In genomic region chr4:109156481-109157261, GRCm38 (mm10) we compare ENCODE assay signal across 9 mouse cellular contexts. TPM values are rescaled to one million over a fixed set of nuclear protein-coding genes. Genes with fewer than 3 reads are reported as not detected.
DNase-seq lines count a peak whose midpoint lies in the region; ATAC-seq lines count a peak whose summit lies in the region.
"Had no signal": no experiment of that assay in that cellular context is flagged by ENCODE, and none has a peak within 500 bp of the region (broad histone marks: within the 10 kb centered on the region; RNA-seq: fewer than 3 reads in every experiment).

No protein-coding gene starts in this region.

- no peak for ATAC-seq in limb, embryonic 12.5 days (ENCODE audit: insufficient number of reproducible peaks, insufficient read depth, low FRiP score, low TSS enrichment, low read depth)
- ATAC-seq in embryonic facial prominence, embryonic 12.5 days (ENCODE audit: insufficient number of reproducible peaks, insufficient read depth, low FRiP score, low TSS enrichment): 0 out of 2 replicates have a peak, but pooled peaks have one; percentile 54
- peak; percentile 35; the same call in 1 of the 2 replicates for ATAC-seq in heart, embryonic 15.5 days (replicated peaks; ENCODE audit: insufficient number of reproducible peaks, insufficient read depth, low FRiP score, low read depth)
- peak; percentile 75 for ATAC-seq in lung, embryonic 16.5 days (ENCODE audit: low read depth)

- peaks cover 9% of the 10 kb centered on the region for H3K4me1 ChIP-seq in limb, embryonic 12.5 days (replicated peaks)
- H3K4me1 ChIP-seq in limb, embryonic 10.5 days: peaks cover 6% of the 10 kb centered on the region
- peaks cover 12% of the 10 kb centered on the region for H3K4me1 ChIP-seq in embryonic facial prominence, embryonic 12.5 days
- H3K4me1 ChIP-seq in heart, embryonic 15.5 days (replicated peaks): peaks cover 15% of the 10 kb centered on the region
- H3K4me1 ChIP-seq in lung, embryonic 16.5 days (replicated peaks; ENCODE audit: control insufficient read depth, insufficient read depth, low read length): peaks cover 11% of the 10 kb centered on the region

- no peak overlapping the region for H3K4me3 ChIP-seq in limb, embryonic 12.5 days (replicated peaks)
- no peak overlapping the region for H3K4me3 ChIP-seq in limb, embryonic 10.5 days
- H3K4me3 ChIP-seq in embryonic facial prominence, embryonic 12.5 days: 0 out of 2 replicates have a peak overlapping the region, but pooled peaks have one; percentile 16
- peak overlapping the region; percentile 36 for H3K4me3 ChIP-seq in heart, embryonic 15.5 days
- peak overlapping the region; percentile 17; the same call in 1 of the 2 replicates for H3K4me3 ChIP-seq in lung, embryonic 16.5 days (ENCODE audit: low read length)

- no peaks in the 10 kb centered on the region for H3K9me3 ChIP-seq in limb, embryonic 12.5 days
- no peaks in the 10 kb centered on the region for H3K9me3 ChIP-seq in limb, embryonic 10.5 days (replicated peaks)
- no peaks in the 10 kb centered on the region for H3K9me3 ChIP-seq in embryonic facial prominence, embryonic 12.5 days
- no peaks in the 10 kb centered on the region for H3K9me3 ChIP-seq in heart, embryonic 15.5 days (replicated peaks)
- H3K9me3 ChIP-seq in lung, embryonic 16.5 days (ENCODE audit: control insufficient read depth, low read length): no peaks in the 10 kb centered on the region
- H3K9me3 ChIP-seq: G1E had no signal

- 40% methylated on average over 24 of the region's 24 CpGs for WGBS in limb, embryonic 12.5 days
- WGBS in limb, embryonic 10.5 days: 46% methylated on average over 24 of the region's 24 CpGs
- WGBS in embryonic facial prominence, embryonic 12.5 days: 31% methylated on average over 24 of the region's 24 CpGs
- WGBS in heart, embryonic 15.5 days: 29% methylated on average over 24 of the region's 24 CpGs
- 26% methylated on average over 24 of the region's 24 CpGs for WGBS in lung, embryonic 16.5 days

- H3K27ac ChIP-seq in limb, embryonic 12.5 days: no peak overlapping the region
- no peak overlapping the region for H3K27ac ChIP-seq in limb, embryonic 10.5 days
- H3K27ac ChIP-seq in embryonic facial prominence, embryonic 12.5 days: peak overlapping the region; percentile 5; the same call in 1 of the 2 replicates
- peak overlapping the region; percentile 54 for H3K27ac ChIP-seq in heart, embryonic 15.5 days
- no peak overlapping the region for H3K27ac ChIP-seq in lung, embryonic 16.5 days (ENCODE audit: low read length)

- H3K4me2 ChIP-seq in limb, embryonic 12.5 days: peak overlapping the region; percentile 40
- H3K4me2 ChIP-seq in embryonic facial prominence, embryonic 12.5 days (replicated peaks): peak overlapping the region; percentile 36
- H3K4me2 ChIP-seq in heart, embryonic 15.5 days: peak overlapping the region; percentile 59
- peak overlapping the region; percentile 45 for H3K4me2 ChIP-seq in lung, embryonic 16.5 days (ENCODE audit: low read depth, low read length)

- H3K36me3 ChIP-seq in limb, embryonic 12.5 days: peaks cover 10% of the 10 kb centered on the region; the same call in 1 of the 2 replicates
- H3K36me3 ChIP-seq in limb, embryonic 10.5 days: 0 out of 2 replicates have a peak, but pooled peaks cover 2% of the 10 kb centered on the region
- no peaks in the 10 kb centered on the region for H3K36me3 ChIP-seq in embryonic facial prominence, embryonic 12.5 days
- H3K36me3 ChIP-seq in heart, embryonic 15.5 days: no peaks in the 10 kb centered on the region
- H3K36me3 ChIP-seq in lung, embryonic 16.5 days (ENCODE audit: control insufficient read depth, insufficient read depth, low read length): no peaks in the 10 kb centered on the region

- no peak for DNase-seq in limb, embryonic 10.5 days (ENCODE audit: low spot score)
- DNase-seq in kidney, postnatal 4 days: peak; percentile 21 to 32
- peak; percentile 24 for DNase-seq in right cerebral cortex, postnatal 4 days
- no peak for DNase-seq in testis, postnatal 14 days (ENCODE audit: low spot score)

- no peaks in the 10 kb centered on the region for H3K27me3 ChIP-seq in limb, embryonic 12.5 days
- no peaks in the 10 kb centered on the region for H3K27me3 ChIP-seq in limb, embryonic 10.5 days (ENCODE audit: low read depth, poor library complexity, severe bottlenecking)
- H3K27me3 ChIP-seq in embryonic facial prominence, embryonic 12.5 days: no peaks in the 10 kb centered on the region
- H3K27me3 ChIP-seq in heart, embryonic 15.5 days: no peaks in the 10 kb centered on the region
- no peaks in the 10 kb centered on the region for H3K27me3 ChIP-seq in lung, embryonic 16.5 days (ENCODE audit: control insufficient read depth, insufficient read depth, low read depth, low read length)

- no peak overlapping the region for H3K9ac ChIP-seq in limb, embryonic 12.5 days (replicated peaks)
- no peak overlapping the region; the same call in 1 of the 2 replicates for H3K9ac ChIP-seq in embryonic facial prominence, embryonic 12.5 days
- H3K9ac ChIP-seq in heart, embryonic 15.5 days: 0 out of 2 replicates have a peak overlapping the region, but pooled peaks have one; percentile 5
- H3K9ac ChIP-seq in lung, embryonic 16.5 days (ENCODE audit: low read length): peak overlapping the region; percentile 39; the same call in 1 of the 2 replicates

RNA-seq across cellular contexts. Expression of gene Osbpl9, which starts 45.4 kb away (rescaled TPM):
- polyA plus RNA-seq in limb, embryonic 12.5 days (2016; fragmentation: Nextera tagmentation; extraction: Ambion mirVana): 78.7 and 82.4 TPM in 2 replicates
- 57.7 and 64.5 TPM in 2 replicates for polyA plus RNA-seq in limb, embryonic 10.5 days (2016; fragmentation: Nextera tagmentation; extraction: Ambion mirVana)
- 71.3 and 76.1 TPM in 2 replicates for polyA plus RNA-seq in embryonic facial prominence, embryonic 12.5 days (2016; fragmentation: Nextera tagmentation; extraction: Ambion mirVana)
- 48.6 and 50.7 TPM in 2 replicates for polyA plus RNA-seq in heart, embryonic 15.5 days (2015; fragmentation: Nextera tagmentation; extraction: Ambion mirVana)
- 76.0 and 80.0 TPM in 2 replicates for polyA plus RNA-seq in lung, embryonic 16.5 days (2015; fragmentation: Nextera tagmentation; extraction: Ambion mirVana)

Comparison
In these comparisons a context has a peak if more than half of its experiments do, and no peak if none do; other contexts are left out.
1. H3K27ac ChIP-seq: peak in embryonic facial prominence, embryonic 12.5 days (single experiment) and heart, embryonic 15.5 days (single experiment); none in limb, embryonic 12.5 days (single experiment), limb, embryonic 10.5 days (single experiment) and lung, embryonic 16.5 days (single experiment).
2. H3K4me3 ChIP-seq: peak in embryonic facial prominence, embryonic 12.5 days (single experiment), heart, embryonic 15.5 days (single experiment) and lung, embryonic 16.5 days (single experiment); none in limb, embryonic 12.5 days (single experiment) and limb, embryonic 10.5 days (single experiment).
3. H3K9ac ChIP-seq: peak in heart, embryonic 15.5 days (single experiment) and lung, embryonic 16.5 days (single experiment); none in limb, embryonic 12.5 days (single experiment) and embryonic facial prominence, embryonic 12.5 days (single experiment).
4. DNase-seq: peak in kidney, postnatal 4 days (2 of 2) and right cerebral cortex, postnatal 4 days (single experiment); none in limb, embryonic 10.5 days (single experiment) and testis, postnatal 14 days (single experiment).
5. Peak in every context shown above with its lines, with median percentiles within 50 percentile points of each other: H3K4me2 ChIP-seq.